Mouse (Mus musculus): ENCODE measurements around the gene Ntrk1. TPM values are rescaled to one million over a fixed set of nuclear protein-coding genes. Genes with fewer than 3 reads are reported as not detected.
A peak's percentile ranks its signal among the peaks of the same experiment; 100 is the strongest.

The Ntrk1 gene
- total RNA-seq, 4 experiments from 2014 or later: 1.9 to 3.0 (median 2.5) TPM

GRCm38 (mm10) chr3:87785626-87786214 lies 9.2 kb downstream of the Ntrk1 start:
- no peak for DNase-seq (ENCODE audit: low spot score in 2 of 2)

GRCm38 (mm10) chr3:87785156-87785555 lies 9.8 kb downstream of the Ntrk1 start:
- DNase-seq (ENCODE audit: low spot score in 2 of 2): no peak

- no peak for DNase-seq (ENCODE audit: low spot score in 2 of 2)
Observed at GRCm38 (mm10) chr3:87783282-87784023, 11.5 kb downstream of the Ntrk1 start.

- DNase-seq (ENCODE audit: low spot score in 2 of 2): no peak
Observed at GRCm38 (mm10) chr3:87779086-87779485, 15.9 kb downstream of the Ntrk1 start.

GRCm38 (mm10) chr3:87778283-87778682 lies 16.7 kb downstream of the Ntrk1 start:
- no peak for DNase-seq (ENCODE audit: low spot score in 2 of 2)

- no peak for DNase-seq (ENCODE audit: low spot score in 2 of 2)
Observed at GRCm38 (mm10) chr3:87771088-87771487, 23.9 kb downstream of the Ntrk1 start.

GRCm38 (mm10) chr3:87770280-87770679 lies 24.7 kb downstream of the Ntrk1 start:
- no peak for DNase-seq (ENCODE audit: low spot score in 2 of 2)

- DNase-seq (ENCODE audit: low spot score in 2 of 2): no peak
Observed at GRCm38 (mm10) chr3:87769506-87769905, 25.5 kb downstream of the Ntrk1 start.

GRCm38 (mm10) chr3:87768844-87769243 lies 26.1 kb downstream of the Ntrk1 start:
- DNase-seq (ENCODE audit: low spot score in 2 of 2): no peak

GRCm38 (mm10) chr3:87768431-87768830 lies 26.5 kb downstream of the Ntrk1 start:
- DNase-seq (ENCODE audit: low spot score in 2 of 2): no peak

- DNase-seq (ENCODE audit: low spot score in 2 of 2): no peak
Observed at GRCm38 (mm10) chr3:87767764-87768163, 27.2 kb downstream of the Ntrk1 start.

GRCm38 (mm10) chr3:87766284-87766667 lies 28.7 kb downstream of the Ntrk1 start:
- DNase-seq (ENCODE audit: low spot score in 2 of 2): no peak

- no peak for DNase-seq (ENCODE audit: low spot score in 2 of 2)
Observed at GRCm38 (mm10) chr3:87765631-87766283, 29.2 kb downstream of the Ntrk1 start.

GRCm38 (mm10) chr3:87765091-87765490 lies 29.9 kb downstream of the Ntrk1 start:
- no peak for DNase-seq (ENCODE audit: low spot score in 2 of 2)

GRCm38 (mm10) chr3:87764506-87764905 lies 30.5 kb downstream of the Ntrk1 start:
- no peak for DNase-seq (ENCODE audit: low spot score in 2 of 2)

GRCm38 (mm10) chr3:87763683-87764289 lies 31.2 kb downstream of the Ntrk1 start:
- peak; percentile 45 to 70 for DNase-seq (ENCODE audit: low spot score in 2 of 2)

- no peak for DNase-seq (ENCODE audit: low spot score in 2 of 2)
Observed at GRCm38 (mm10) chr3:87763202-87763601, 31.8 kb downstream of the Ntrk1 start.

GRCm38 (mm10) chr3:87761408-87762375 lies 33.3 kb downstream of the Ntrk1 start:
- no peak for DNase-seq (ENCODE audit: low spot score in 2 of 2)

- no peak for DNase-seq (ENCODE audit: low spot score in 2 of 2)
Observed at GRCm38 (mm10) chr3:87758641-87759040, 36.3 kb downstream of the Ntrk1 start.

- no peak for DNase-seq (ENCODE audit: low spot score in 2 of 2)
Observed at GRCm38 (mm10) chr3:87756488-87756887, 38.5 kb downstream of the Ntrk1 start.

- peak; percentile 34 to 87 for DNase-seq (ENCODE audit: low spot score in 2 of 2)
Observed at GRCm38 (mm10) chr3:87755964-87756363, 39.0 kb downstream of the Ntrk1 start.
